Mouse (Mus musculus) cortical plate, adult 2 months (tissue): Measurements from ENCODE around the gene Speg.

Source experiments
- CTCF ChIP-seq: fragments of 200-500 bp; IDR thresholded peaks from 2 replicates; pipeline ENCODE4 v1.5.1; 2011; ENCODE audit warnings: mild to moderate bottlenecking, control low read depth, low read length; ENCODE audit not compliant: insufficient read depth; ENCODE audit errors: extremely low read depth
- POLR2A ChIP-seq: fragments of 200-500 bp; IDR thresholded peaks from 2 replicates; pipeline ENCODE4 v1.6.1; 2011; ENCODE audit warnings: mild to moderate bottlenecking, low read length, control low read depth; ENCODE audit not compliant: insufficient read depth; ENCODE audit errors: extremely low read depth

GRCm38 (mm10) chr1:75360112-75361031, 14.7 kb upstream of the Speg start, which contains the start of gene Des:
- TF ChIP-seq CTCF: no peak
- TF ChIP-seq POLR2A: no peak
